Mouse (Mus musculus): Measurements from ENCODE around the gene Nt5e. TPM values are rescaled to one million over a fixed set of nuclear protein-coding genes. Genes with fewer than 3 reads are reported as not detected.

Gene Nt5e
- polyA plus RNA-seq, 1 experiment from 2014 or later = 0.48 TPM

Other genes starting within 250 kb of the Nt5e start
- gene Snx14, start 111.8 kb downstream of the Nt5e start, polyA plus RNA-seq (2014; fragmentation: Nextera tagmentation; extraction: Ambion mirVana) = 22.1 and 25.1 TPM in 2 replicates
- 0.50 and 0.89 TPM in 2 replicates for gene Gm20537, start 129.4 kb downstream of the Nt5e start, polyA plus RNA-seq (2014; fragmentation: Nextera tagmentation; extraction: Ambion mirVana)
- 139 and 157 TPM in 2 replicates for gene Syncrip, start 155.4 kb downstream of the Nt5e start, polyA plus RNA-seq (2014; fragmentation: Nextera tagmentation; extraction: Ambion mirVana)
- gene Zfp949, start 220.8 kb downstream of the Nt5e start, polyA plus RNA-seq (2014; fragmentation: Nextera tagmentation; extraction: Ambion mirVana) = 11.8 and 14.8 TPM in 2 replicates